17 mouse cellular contexts compared by ENCODE assay signal in the genomic region with DNA sequence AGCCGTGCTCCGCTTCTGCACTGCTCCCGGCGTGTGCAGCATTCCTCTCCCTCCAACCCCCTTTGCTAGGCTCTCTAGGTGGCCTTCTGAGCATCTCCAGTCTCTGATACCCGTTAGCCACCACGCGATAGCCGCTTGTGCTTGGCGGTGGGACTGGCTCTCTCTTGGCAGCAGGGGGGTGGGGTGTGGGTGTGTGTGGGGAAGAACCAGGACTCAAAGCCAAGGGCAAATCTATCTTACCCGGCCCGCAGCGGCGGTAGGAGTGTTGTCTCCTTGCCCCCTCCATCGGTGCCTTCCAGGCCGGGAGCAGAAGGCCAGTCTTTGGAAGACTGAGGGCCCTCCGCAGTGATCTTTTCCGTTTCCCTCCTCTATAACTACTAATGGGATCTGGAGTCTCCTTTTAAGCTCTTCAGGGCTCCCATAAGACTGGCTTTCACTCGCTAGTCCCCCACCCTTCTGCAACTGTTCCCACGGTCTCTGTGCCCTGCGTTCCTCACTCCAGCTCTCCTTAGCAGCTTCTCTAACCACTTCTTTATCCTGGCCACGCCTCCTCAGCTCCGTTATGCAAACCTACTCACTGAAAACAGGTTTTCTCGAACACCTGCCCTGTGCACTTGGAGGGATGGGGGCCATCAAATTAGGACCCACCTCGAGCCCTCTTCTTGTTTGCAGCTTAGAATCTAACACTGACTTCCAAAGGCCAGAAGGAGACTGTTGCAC. TPM values are rescaled to one million over a fixed set of nuclear protein-coding genes. Genes with fewer than 3 reads are reported as not detected.
A peak's percentile ranks its signal among the peaks of the same experiment; 100 is the strongest.
DNase-seq lines count a peak whose midpoint lies in the region; ATAC-seq lines count a peak whose summit lies in the region.
"Had no signal": no experiment of that assay in that cellular context is flagged by ENCODE, and none has a peak within 500 bp of the region (broad histone marks: within the 10 kb centered on the region; RNA-seq: fewer than 3 reads in every experiment).

No protein-coding gene starts in this region.

- H3K36me3 ChIP-seq in forebrain, embryonic 12.5 days (replicated peaks) = no peaks in the 10 kb centered on the region
- no peaks in the 10 kb centered on the region for H3K36me3 ChIP-seq in forebrain, embryonic 13.5 days (ENCODE audit: poor library complexity, severe bottlenecking)
- H3K36me3 ChIP-seq in megakaryocyte, embryonic 14.5 days (replicated peaks; ENCODE audit: low read length) = peaks cover 15% of the 10 kb centered on the region
- no peaks in the 10 kb centered on the region for H3K36me3 ChIP-seq in limb, embryonic 10.5 days
- H3K36me3 ChIP-seq in neural tube, embryonic 11.5 days (ENCODE audit: control insufficient read depth, insufficient read depth, low read length) = no peaks in the 10 kb centered on the region

- no peak overlapping the region for H3K9ac ChIP-seq in forebrain, embryonic 12.5 days
- no peak overlapping the region for H3K9ac ChIP-seq in forebrain, embryonic 13.5 days
- no peak overlapping the region for H3K9ac ChIP-seq in neural tube, embryonic 11.5 days (ENCODE audit: low read length)
- H3K9ac ChIP-seq: liver, embryonic 14.5 days had no signal

- no peak overlapping the region for H3K27ac ChIP-seq in forebrain, embryonic 12.5 days
- H3K27ac ChIP-seq in forebrain, embryonic 13.5 days = no peak overlapping the region
- no peak overlapping the region for H3K27ac ChIP-seq in limb, embryonic 10.5 days
- H3K27ac ChIP-seq in neural tube, embryonic 11.5 days (ENCODE audit: low read depth, low read length) = no peak overlapping the region
- H3K27ac ChIP-seq: liver, embryonic 14.5 days had no signal

- H3K4me3 ChIP-seq in forebrain, embryonic 12.5 days (replicated peaks) = no peak overlapping the region
- H3K4me3 ChIP-seq in forebrain, embryonic 13.5 days = no peak overlapping the region
- H3K4me3 ChIP-seq in megakaryocyte, embryonic 14.5 days (replicated peaks) = peak overlapping the region; percentile 67
- H3K4me3 ChIP-seq in limb, embryonic 10.5 days = no peak overlapping the region
- H3K4me3 ChIP-seq in neural tube, embryonic 11.5 days (ENCODE audit: low read depth, low read length) = no peak overlapping the region
- H3K4me3 ChIP-seq: myocyte had no signal

- peak; percentile 62 for DNase-seq in limb, embryonic 10.5 days (ENCODE audit: low spot score)
- peak; percentile 44 for DNase-seq in neural tube, embryonic 11.5 days (ENCODE audit: low spot score)
- no peak for DNase-seq in urinary bladder, adult 2 months (ENCODE audit: low spot score)
- DNase-seq in frontal cortex, postnatal 14 days (ENCODE audit: low spot score in 2 of 2) = no peak
- DNase-seq: cerebellum, adult 11 months; kidney, adult 8-10 months; lung, postnatal 14 days; thymus, postnatal 25 days had no signal

- peak; percentile 15; the same call in 1 of the 2 replicates for ATAC-seq in forebrain, embryonic 12.5 days (ENCODE audit: low FRiP score)
- no peak for ATAC-seq in forebrain, embryonic 13.5 days
- ATAC-seq in megakaryocyte, adult 5-6 weeks (ENCODE audit: poor library complexity, severe bottlenecking) = no peak
- ATAC-seq in neural tube, embryonic 11.5 days (ENCODE audit: insufficient read depth, low FRiP score, low TSS enrichment) = no peak

- H3K9me3 ChIP-seq in forebrain, embryonic 12.5 days = no peaks in the 10 kb centered on the region
- H3K9me3 ChIP-seq in forebrain, embryonic 13.5 days (replicated peaks) = no peaks in the 10 kb centered on the region; the same call in 1 of the 2 replicates
- H3K9me3 ChIP-seq in megakaryocyte, embryonic 14.5 days = 0 out of 2 replicates have a peak, but pooled peaks cover 5% of the 10 kb centered on the region
- H3K9me3 ChIP-seq in limb, embryonic 10.5 days (replicated peaks) = no peaks in the 10 kb centered on the region
- H3K9me3 ChIP-seq in neural tube, embryonic 11.5 days (ENCODE audit: control insufficient read depth, low read length) = no peaks in the 10 kb centered on the region

- WGBS in forebrain, embryonic 12.5 days = 1% methylated on average over 24 of the region's 24 CpGs
- 1% methylated on average over 24 of the region's 24 CpGs for WGBS in forebrain, embryonic 13.5 days
- WGBS in limb, embryonic 10.5 days = 2% methylated on average over 24 of the region's 24 CpGs
- WGBS in neural tube, embryonic 11.5 days = 1% methylated on average over 24 of the region's 24 CpGs

- H3K4me1 ChIP-seq in forebrain, embryonic 12.5 days = no peaks in the 10 kb centered on the region
- H3K4me1 ChIP-seq in forebrain, embryonic 13.5 days = no peaks in the 10 kb centered on the region; the same call in 1 of the 2 replicates
- H3K4me1 ChIP-seq in megakaryocyte, embryonic 14.5 days = peaks cover 57% of the 10 kb centered on the region
- H3K4me1 ChIP-seq in limb, embryonic 10.5 days = no peaks in the 10 kb centered on the region
- H3K4me1 ChIP-seq in neural tube, embryonic 11.5 days (ENCODE audit: control insufficient read depth, insufficient read depth, low read length) = no peaks in the 10 kb centered on the region

- no peak overlapping the region for H3K4me2 ChIP-seq in forebrain, embryonic 12.5 days
- H3K4me2 ChIP-seq in forebrain, embryonic 13.5 days = no peak overlapping the region
- no peak overlapping the region for H3K4me2 ChIP-seq in neural tube, embryonic 11.5 days (ENCODE audit: low read depth)

- peaks cover 92% of the 10 kb centered on the region for H3K27me3 ChIP-seq in forebrain, embryonic 12.5 days
- peaks cover 96% of the 10 kb centered on the region for H3K27me3 ChIP-seq in forebrain, embryonic 13.5 days
- peaks cover 85% of the 10 kb centered on the region for H3K27me3 ChIP-seq in megakaryocyte, embryonic 14.5 days (replicated peaks)
- H3K27me3 ChIP-seq in limb, embryonic 10.5 days (ENCODE audit: low read depth, poor library complexity, severe bottlenecking) = peaks cover 98% of the 10 kb centered on the region
- peaks cover 96% of the 10 kb centered on the region for H3K27me3 ChIP-seq in neural tube, embryonic 11.5 days (ENCODE audit: control insufficient read depth, insufficient read depth, low read length)

RNA-seq across cellular contexts. Expression of a gene that starts 19.5 kb away (rescaled TPM):
- polyA plus RNA-seq in forebrain, embryonic 12.5 days (2016; fragmentation: Nextera tagmentation; extraction: Ambion mirVana) = not detected in 2 replicates
- polyA plus RNA-seq in forebrain, embryonic 13.5 days (2015; fragmentation: Nextera tagmentation; extraction: Ambion mirVana) = not detected in 2 replicates
- 232 and 254 TPM in 2 replicates for polyA plus RNA-seq in megakaryocyte, embryonic 14.5 days (2012; ENCODE audit: insufficient read depth, low replicate concordance)
- total RNA-seq in megakaryocyte, adult 5-6 weeks (2015) = not detected in 2 replicates
- total RNA-seq in megakaryocyte, adult 5-6 weeks (2017) = not detected in 2 replicates
- polyA plus RNA-seq in limb, embryonic 10.5 days (2016; fragmentation: Nextera tagmentation; extraction: Ambion mirVana) = not detected in 2 replicates
- polyA plus RNA-seq in neural tube, embryonic 11.5 days (2014; fragmentation: Nextera tagmentation; extraction: Ambion mirVana) = not detected in 2 replicates
- polyA plus RNA-seq in urinary bladder, adult 2 months (2012; rRNA removed) = 1.3 TPM in 2 replicates
- total RNA-seq: gastrocnemius, postnatal 4 days; left cerebral cortex, postnatal 25 days had no signal
- polyA plus RNA-seq: heart, embryonic 16.5 days; liver, embryonic 14.5 days; myocyte had no signal

RNA-seq across cellular contexts. Expression of a gene that starts 35.9 kb away (rescaled TPM):
- 0.27 and 0.28 TPM in 2 replicates for polyA plus RNA-seq in forebrain, embryonic 12.5 days (2016; fragmentation: Nextera tagmentation; extraction: Ambion mirVana)
- polyA plus RNA-seq in forebrain, embryonic 13.5 days (2015; fragmentation: Nextera tagmentation; extraction: Ambion mirVana) = 0.19 and 0.38 TPM in 2 replicates
- polyA plus RNA-seq in megakaryocyte, embryonic 14.5 days (2012; ENCODE audit: insufficient read depth, low replicate concordance) = 24.7 and 31.6 TPM in 2 replicates
- total RNA-seq in megakaryocyte, adult 5-6 weeks (2015) = not detected in 2 replicates
- total RNA-seq in megakaryocyte, adult 5-6 weeks (2017) = 0.41 TPM in 1 of 2 replicates, not detected in the other
- polyA plus RNA-seq in limb, embryonic 10.5 days (2016; fragmentation: Nextera tagmentation; extraction: Ambion mirVana) = 0.18 and 0.34 TPM in 2 replicates
- polyA plus RNA-seq in neural tube, embryonic 11.5 days (2014; fragmentation: Nextera tagmentation; extraction: Ambion mirVana) = 0.46 and 0.76 TPM in 2 replicates
- 20.8 and 26.1 TPM in 2 replicates for polyA plus RNA-seq in urinary bladder, adult 2 months (2012; rRNA removed)
- polyA plus RNA-seq: myocyte had no signal

Comparison
In these comparisons a context has a peak if more than half of its experiments do, and no peak if none do; other contexts are left out.
1. DNase-seq: peak in limb, embryonic 10.5 days (single experiment) and neural tube, embryonic 11.5 days (single experiment); none in urinary bladder, adult 2 months (single experiment) and frontal cortex, postnatal 14 days (0 of 2).
2. RNA of a gene that starts 19.5 kb away (polyA plus RNA-seq): 232 to 254 TPM in megakaryocyte, embryonic 14.5 days; 1.3 TPM in urinary bladder, adult 2 months, not detected in forebrain, embryonic 12.5 days, not detected in forebrain, embryonic 13.5 days, not detected in limb, embryonic 10.5 days and not detected in neural tube, embryonic 11.5 days; every median in the first group is over 100 times any median in the second.
3. RNA of a gene that starts 35.9 kb away (polyA plus RNA-seq): 20.8 to 26.1 TPM in urinary bladder, adult 2 months and 24.7 to 31.6 TPM in megakaryocyte, embryonic 14.5 days; 0.46 to 0.76 TPM in neural tube, embryonic 11.5 days, 0.18 to 0.34 TPM in limb, embryonic 10.5 days, 0.27 to 0.28 TPM in forebrain, embryonic 12.5 days and 0.19 to 0.38 TPM in forebrain, embryonic 13.5 days; every median in the first group is over 10 times any median in the second.